Mouse (Mus musculus) kidney, embryonic 16.5 days (tissue): ENCODE measurements around the gene Card19. TPM values are rescaled to one million over a fixed set of nuclear protein-coding genes. Genes with fewer than 3 reads are reported as not detected.

Source experiments
- ATAC-seq: fragments of 200-750 bp; cut with Nextera tagmentation; 2 replicates; pipeline ENCODE4 v1.8.0; 2017; ENCODE audit warnings: moderate TSS enrichment; ENCODE audit not compliant: low FRiP score, low TSS enrichment
- H3K27ac ChIP-seq: fragments of 300-500 bp; sonication (generic); 2 replicates; pipeline ENCODE4 v1.5.1; 2014; ENCODE audit warnings: low read length
- H3K27me3 ChIP-seq: fragments of 300-500 bp; sonication (generic); 2 replicates; pipeline ENCODE4 v1.6.1; 2014; ENCODE audit warnings: low read length, control low read depth, mixed read lengths; ENCODE audit not compliant: insufficient read depth
- H3K36me3 ChIP-seq: fragments of 300-500 bp; sonication (generic); 2 replicates; pipeline ENCODE4 v1.6.1; 2014; ENCODE audit warnings: low read length, control low read depth, mixed read lengths; ENCODE audit not compliant: insufficient read depth
- H3K4me1 ChIP-seq: fragments of 300-500 bp; sonication (generic); 2 replicates; pipeline ENCODE4 v1.6.1; 2014; ENCODE audit warnings: low read length, control low read depth, mixed read lengths; ENCODE audit not compliant: insufficient read depth
- H3K4me2 ChIP-seq: fragments of 300-500 bp; sonication (generic); replicated peaks from 2 replicates; pipeline ENCODE4 v1.6.1; 2014; ENCODE audit warnings: low read depth, low read length
- H3K4me3 ChIP-seq: fragments of 300-500 bp; sonication (generic); 2 replicates; pipeline ENCODE4 v1.5.1; 2014; ENCODE audit warnings: mild to moderate bottlenecking, low read length
- H3K9ac ChIP-seq: fragments of 300-500 bp; sonication (generic); replicated peaks from 2 replicates; pipeline ENCODE4 v1.6.1; 2014; ENCODE audit warnings: low read length
- H3K9me3 ChIP-seq: fragments of 300-500 bp; sonication (generic); 2 replicates; pipeline ENCODE4 v1.6.1; 2016; ENCODE audit warnings: low read length, control low read depth
- WGBS: fragments of 180-500 bp; shearing (Covaris S2); extraction: QIAGEN DNeasy Blood & Tissue Kit; methylation state at CpG from one replicate; pipeline ENCODE4 v1.1.7; 2014; 5-methylcytosine and 5-hydroxymethylcytosine counted together
- polyA plus RNA-seq: library from polyadenylated mRNA; unstranded; fragments of >200 nt; fragmentation: Nextera tagmentation; extraction: Ambion mirVana; gene quantifications from 2 replicates; pipeline ENCODE4 v1.2.1, GENCODE M21; 2015

Gene Card19
- polyA plus RNA-seq, 1 experiment from 2014 or later, result 52.6 TPM

DNA sequence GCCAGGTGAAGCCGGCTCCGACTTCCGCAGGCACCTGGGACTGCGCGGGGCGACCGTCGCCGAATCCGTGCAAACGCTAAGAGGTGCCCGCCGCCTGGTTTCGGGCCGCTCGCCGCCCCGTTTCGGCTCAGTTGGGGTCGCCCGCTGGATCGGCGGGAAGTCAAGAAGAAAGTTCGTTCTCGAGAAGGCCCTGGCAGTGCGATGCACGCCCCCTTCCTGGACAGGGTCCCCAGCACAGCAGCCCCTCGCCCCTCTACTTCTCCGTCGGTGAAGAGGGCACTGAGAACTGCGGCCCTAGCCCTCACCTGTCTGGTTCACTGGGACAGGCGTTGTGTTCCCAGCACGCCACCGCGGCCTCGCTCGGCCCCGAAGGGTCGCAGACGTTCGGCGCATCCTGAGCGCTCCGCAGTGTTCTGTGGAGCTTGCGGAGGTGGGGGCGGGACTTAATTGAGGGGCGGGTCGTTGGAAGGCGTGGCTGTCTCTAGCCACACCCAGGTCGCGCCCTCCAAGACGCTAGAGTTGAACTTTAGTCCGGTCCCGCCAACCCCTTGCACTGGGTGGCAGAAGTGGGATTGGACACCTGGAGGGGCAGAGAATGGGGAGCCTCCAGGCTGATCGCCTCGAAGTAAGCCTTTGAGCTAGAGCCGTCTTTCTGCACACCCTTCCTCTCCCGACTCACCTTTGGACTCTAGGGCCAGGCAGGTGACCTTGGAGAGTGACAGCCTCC lies 32.1 kb upstream of the Card19 start:
- peak overlapping the region; percentile 55 for H3K4me3 ChIP-seq
- peak overlapping the region; percentile 20; the same call in 1 of the 2 replicates for H3K27ac ChIP-seq
- ATAC-seq, result peak; percentile 64
- H3K4me2 ChIP-seq, result peak overlapping the region; percentile 59
- peaks cover 12% of the 10 kb centered on the region for H3K4me1 ChIP-seq
- H3K9me3 ChIP-seq, result no peaks in the 10 kb centered on the region
- no peaks in the 10 kb centered on the region for H3K36me3 ChIP-seq
- peaks cover 23% of the 10 kb centered on the region for H3K27me3 ChIP-seq
- 1% methylated on average over 58 of the region's 58 CpGs for WGBS
- H3K9ac ChIP-seq, result peak overlapping the region; percentile 56

- Histone ChIP-seq H3K27ac (no peak overlapping the region), H3K27me3 (peaks cover 23% of the 10 kb centered on the region), H3K9me3 (no peaks in the 10 kb centered on the region), H3K4me2 (peak overlapping the region; percentile 59), H3K4me1 (peaks cover 12% of the 10 kb centered on the region), H3K9ac (peak overlapping the region; percentile 56), H3K4me3 (peak overlapping the region; percentile 55), H3K36me3 (no peaks in the 10 kb centered on the region)
- WGBS, result 33% methylated on average over 12 of the region's 12 CpGs
- ATAC-seq, result no peak
Observed at GRCm38 (mm10) chr13:49247232-49247739, 31.4 kb upstream of the Card19 start.

DNA sequence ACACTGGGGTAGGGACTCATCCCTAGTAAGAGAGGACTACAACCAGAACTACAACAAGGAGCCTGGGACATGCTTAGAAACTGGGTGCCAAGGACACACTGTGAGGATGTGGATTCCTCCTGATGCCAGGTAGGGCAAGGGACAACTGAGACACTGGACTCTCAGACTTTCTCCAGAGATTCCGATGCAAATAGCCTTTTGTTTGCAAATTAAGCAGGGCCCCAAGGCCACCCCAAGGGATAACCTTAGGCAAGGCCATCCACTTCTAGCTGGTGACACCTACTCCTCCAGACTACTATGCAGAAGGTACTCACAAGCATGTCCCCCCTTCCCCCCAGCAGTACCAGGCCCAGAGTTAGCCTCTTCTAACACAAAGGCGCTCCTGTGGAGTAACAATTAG lies 30.8 kb upstream of the Card19 start:
- H3K9ac ChIP-seq, result no peak overlapping the region
- no peak for ATAC-seq
- peaks cover 12% of the 10 kb centered on the region for H3K4me1 ChIP-seq
- H3K9me3 ChIP-seq, result no peaks in the 10 kb centered on the region
- peak overlapping the region; percentile 59 for H3K4me2 ChIP-seq
- H3K36me3 ChIP-seq, result no peaks in the 10 kb centered on the region
- WGBS, result 84% methylated on average over 2 of the region's 2 CpGs
- H3K27ac ChIP-seq, result 0 out of 2 replicates have a peak overlapping the region, but pooled peaks have one; percentile 68
- H3K4me3 ChIP-seq, result peak overlapping the region; percentile 55
- peaks cover 23% of the 10 kb centered on the region for H3K27me3 ChIP-seq

GRCm38 (mm10) chr13:49246011-49246410 lies 30.2 kb upstream of the Card19 start:
- WGBS, result 70% methylated on average over 3 of the region's 3 CpGs
- H3K4me1 ChIP-seq, result peaks cover 12% of the 10 kb centered on the region
- no peaks in the 10 kb centered on the region for H3K9me3 ChIP-seq
- no peak overlapping the region for H3K9ac ChIP-seq
- H3K27me3 ChIP-seq, result peaks cover 23% of the 10 kb centered on the region
- H3K36me3 ChIP-seq, result no peaks in the 10 kb centered on the region
- no peak for ATAC-seq
- peak overlapping the region; percentile 68 for H3K27ac ChIP-seq
- H3K4me3 ChIP-seq, result no peak overlapping the region
- H3K4me2 ChIP-seq, result no peak overlapping the region; the same call in 1 of the 2 replicates

DNA sequence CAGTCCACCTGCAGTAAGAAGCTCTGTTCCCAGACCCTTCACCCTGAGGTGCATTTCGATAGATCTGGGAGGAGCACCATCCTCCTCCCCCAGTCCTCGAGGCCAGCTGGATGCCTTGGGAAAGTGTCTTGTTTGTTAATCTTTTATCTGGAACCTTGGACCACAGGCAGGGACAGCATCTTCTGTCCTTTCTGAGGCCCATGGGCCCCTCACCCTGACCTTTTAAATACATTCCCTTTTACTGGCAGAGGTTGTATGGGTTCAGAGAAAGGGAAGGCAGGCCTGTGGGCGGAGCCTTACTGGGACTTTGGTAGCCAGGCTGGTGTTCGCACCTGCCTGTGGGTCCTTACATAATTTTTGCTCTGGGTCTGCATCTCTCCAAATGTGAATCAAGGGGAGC lies 29.4 kb upstream of the Card19 start:
- Histone ChIP-seq H3K27me3 (peaks cover 23% of the 10 kb centered on the region), H3K27ac (peak overlapping the region; percentile 76), H3K4me2 (no peak overlapping the region; the same call in 1 of the 2 replicates), H3K9ac (no peak overlapping the region), H3K4me1 (peaks cover 12% of the 10 kb centered on the region), H3K36me3 (no peaks in the 10 kb centered on the region), H3K4me3 (no peak overlapping the region), H3K9me3 (no peaks in the 10 kb centered on the region)
- peak; percentile 40 for ATAC-seq
- WGBS, result 64% methylated on average over 4 of the region's 4 CpGs

DNA sequence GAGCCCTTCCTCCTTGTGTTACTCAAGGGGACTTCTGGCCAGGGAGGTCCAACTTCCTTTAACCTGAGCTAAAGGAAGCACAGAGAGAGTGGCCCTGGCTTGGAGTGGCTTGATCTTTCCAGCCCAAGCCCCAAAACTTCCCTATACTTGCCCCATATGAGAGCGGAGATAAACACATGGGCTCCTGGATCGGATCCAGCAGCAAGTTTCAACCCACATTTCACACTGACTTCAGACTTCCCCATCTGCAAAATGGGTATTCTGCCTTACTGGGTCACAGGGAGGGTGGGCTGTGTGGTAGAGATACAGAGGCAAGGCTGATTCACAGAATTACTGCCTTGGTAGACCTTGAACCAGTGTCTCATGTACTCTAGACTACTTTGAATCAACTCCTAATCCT lies 27.7 kb upstream of the Card19 start:
- WGBS, result 98% methylated on average over 2 of the region's 2 CpGs
- Histone ChIP-seq H3K9ac (no peak overlapping the region), H3K4me3 (no peak overlapping the region), H3K27me3 (peaks cover 21% of the 10 kb centered on the region), H3K9me3 (no peaks in the 10 kb centered on the region), H3K4me2 (no peak overlapping the region), H3K27ac (no peak overlapping the region), H3K4me1 (peaks cover 11% of the 10 kb centered on the region), H3K36me3 (no peaks in the 10 kb centered on the region)
- ATAC-seq, result no peak

DNA sequence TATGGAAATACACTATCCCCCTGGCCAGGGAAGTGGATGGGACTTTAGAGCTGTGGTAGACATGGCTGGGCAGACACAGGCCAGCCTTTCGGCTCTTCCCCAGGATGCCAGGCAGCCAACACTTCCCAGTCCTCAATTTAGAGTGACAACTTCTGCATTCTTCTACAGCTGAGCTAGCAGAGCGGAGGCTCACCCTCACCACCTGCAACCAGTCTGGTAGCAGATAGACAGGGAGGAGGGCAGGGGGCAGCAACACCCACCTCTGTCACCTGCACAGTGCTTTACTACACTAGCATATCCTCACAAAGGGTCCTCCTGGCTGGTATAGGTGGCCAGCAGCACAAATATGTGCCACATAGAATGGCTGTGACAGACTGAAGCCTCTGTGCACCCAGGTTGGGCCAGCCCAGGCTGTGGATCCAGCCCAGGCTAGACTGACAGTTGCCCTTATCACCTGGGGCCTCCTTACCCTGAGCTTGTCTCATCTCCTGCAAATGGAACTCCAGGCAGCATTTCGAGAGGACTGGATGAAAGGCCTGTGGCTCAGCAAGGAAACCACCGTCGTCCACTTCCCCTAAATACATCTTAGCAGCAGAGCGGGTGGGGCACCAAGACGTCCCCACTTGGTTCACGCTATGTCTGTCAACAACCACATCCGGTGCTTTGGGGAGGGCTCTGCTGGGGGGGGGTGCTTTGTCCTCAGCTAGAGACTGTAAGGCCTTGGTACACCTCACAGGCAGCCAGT lies 26.7 kb upstream of the Card19 start:
- Histone ChIP-seq H3K4me1 (peaks cover 3% of the 10 kb centered on the region; the same call in 1 of the 2 replicates), H3K9me3 (no peaks in the 10 kb centered on the region), H3K36me3 (no peaks in the 10 kb centered on the region), H3K27me3 (peaks cover 12% of the 10 kb centered on the region), H3K4me3 (no peak overlapping the region), H3K27ac (no peak overlapping the region), H3K9ac (no peak overlapping the region), H3K4me2 (no peak overlapping the region)
- 69% methylated on average over 9 of the region's 9 CpGs for WGBS
- no peak for ATAC-seq

DNA sequence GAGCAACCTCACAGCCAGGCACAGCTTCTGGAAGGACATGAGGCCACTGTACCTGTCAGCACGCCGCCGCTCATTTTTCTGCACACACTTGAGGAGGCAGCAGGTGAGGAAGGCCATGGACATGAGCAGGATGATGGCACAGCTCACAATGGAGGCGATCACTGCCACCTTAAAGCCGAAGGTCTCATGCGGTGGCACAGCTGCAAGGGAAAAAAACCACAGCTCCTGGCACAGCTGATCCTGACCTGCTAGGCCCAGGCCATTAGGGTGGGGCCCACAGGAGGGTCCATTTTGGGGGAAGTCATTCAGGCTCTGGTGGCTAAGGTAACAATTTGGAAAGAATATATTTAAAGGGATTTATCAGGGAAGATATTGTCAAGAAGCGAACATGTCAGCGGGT lies 22.9 kb upstream of the Card19 start:
- no peak overlapping the region for H3K9ac ChIP-seq
- H3K4me1 ChIP-seq, result no peaks in the 10 kb centered on the region
- H3K27me3 ChIP-seq, result no peaks in the 10 kb centered on the region
- no peak overlapping the region for H3K4me2 ChIP-seq
- no peak overlapping the region for H3K27ac ChIP-seq
- H3K9me3 ChIP-seq, result peaks cover 4% of the 10 kb centered on the region; the same call in 1 of the 2 replicates
- 93% methylated on average over 8 of the region's 8 CpGs for WGBS
- H3K36me3 ChIP-seq, result no peaks in the 10 kb centered on the region
- ATAC-seq, result no peak
- H3K4me3 ChIP-seq, result no peak overlapping the region

DNA sequence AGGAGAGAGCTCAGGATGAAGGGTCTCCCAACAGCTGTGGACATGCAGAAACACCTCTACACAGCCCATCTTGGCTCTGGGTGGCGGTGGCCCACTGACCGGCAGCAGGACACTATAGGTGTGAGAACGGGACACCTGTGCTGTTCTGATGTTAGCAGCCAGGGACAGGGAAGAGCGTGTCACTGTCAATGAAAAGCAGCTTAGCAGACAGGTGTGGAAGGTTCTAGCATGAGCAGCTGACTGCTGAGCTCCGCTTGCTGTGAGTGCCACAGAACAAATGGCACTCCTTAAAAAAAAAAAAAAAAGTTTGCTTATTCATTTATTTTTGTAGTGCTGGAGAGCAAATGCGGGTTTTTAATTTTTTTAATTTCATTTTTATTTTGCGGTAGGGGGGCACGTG lies 21.8 kb upstream of the Card19 start:
- H3K4me2 ChIP-seq, result no peak overlapping the region
- no peak overlapping the region for H3K9ac ChIP-seq
- H3K4me3 ChIP-seq, result no peak overlapping the region
- H3K4me1 ChIP-seq, result no peaks in the 10 kb centered on the region
- no peaks in the 10 kb centered on the region for H3K27me3 ChIP-seq
- 89% methylated on average over 8 of the region's 8 CpGs for WGBS
- H3K27ac ChIP-seq, result no peak overlapping the region
- H3K36me3 ChIP-seq, result no peaks in the 10 kb centered on the region
- ATAC-seq, result no peak
- peaks cover 4% of the 10 kb centered on the region; the same call in 1 of the 2 replicates for H3K9me3 ChIP-seq

- ATAC-seq, result no peak
- Histone ChIP-seq H3K4me3 (no peak overlapping the region), H3K27me3 (no peaks in the 10 kb centered on the region), H3K4me1 (no peaks in the 10 kb centered on the region), H3K9ac (no peak overlapping the region), H3K4me2 (no peak overlapping the region), H3K36me3 (no peaks in the 10 kb centered on the region), H3K9me3 (peaks cover 4% of the 10 kb centered on the region; the same call in 1 of the 2 replicates), H3K27ac (no peak overlapping the region)
- 92% methylated on average over 4 of the region's 4 CpGs for WGBS
Observed at GRCm38 (mm10) chr13:49234711-49235110, 18.9 kb upstream of the Card19 start.
